Mouse (Mus musculus) stomach, postnatal 0 days (tissue): ENCODE measurements at regions not wholly inside any gene's neighbourhood (a gene's known extent, or its start where the extent isn't known, plus 50 kb on each side); places are given as distances from the start of the nearest gene placed in this dataset.

Experiments used
- CTCF ChIP-seq: IDR thresholded peaks from 2 replicates; pipeline ENCODE4 v1.5.1; 2016; ENCODE audit warnings: antibody characterized with exemption, low read depth, mild to moderate bottlenecking, moderate library complexity
- EP300 ChIP-seq: optimal IDR thresholded peaks from 2 replicates; pipeline ENCODE3; 2016; ENCODE audit warnings: antibody characterized with exemption

DNA sequence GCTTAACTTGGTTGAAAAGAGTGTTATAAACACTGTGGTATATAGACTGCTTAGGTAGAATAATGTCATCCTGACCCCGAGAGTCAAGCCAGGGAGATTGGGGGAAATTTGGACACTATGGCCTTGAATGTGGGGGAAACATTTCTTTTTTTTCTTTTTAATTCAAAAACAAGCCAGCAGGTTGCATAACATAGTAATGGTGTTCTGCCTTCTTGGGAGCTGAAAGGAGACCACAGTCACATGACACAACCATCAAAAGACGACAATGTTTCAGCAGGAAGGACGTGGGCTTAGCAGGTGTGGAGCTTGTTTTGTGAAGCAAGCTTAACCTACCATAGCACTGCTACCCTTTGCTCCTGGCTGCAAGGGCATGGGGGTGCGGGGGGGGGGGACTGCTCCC is 306.3 kb upstream of the Klf3 start:
- TF ChIP-seq CTCF (no peak), EP300 (no peak)
